Mouse (Mus musculus) thymus, postnatal 14 days (tissue): ENCODE measurements around the gene Gm10643.
A peak's percentile ranks its signal among the peaks of the same experiment; 100 is the strongest.

Experiments
- DNase-seq: peaks from one replicate; pipeline ENCODE4 v3.0.0; 2021

The Gm10643 gene

GRCm38 (mm10) chr8:84065037-84065436 is at the start of gene Gm10643:
Gene Gm10643, minus strand, starts transcription at chr8:84065137.
- DNase-seq: no peak

- no peak for DNase-seq
Observed at GRCm38 (mm10) chr8:84106216-84107040, 41.5 kb upstream of the Gm10643 start.

GRCm38 (mm10) chr8:84105676-84106075 is 40.7 kb upstream of the Gm10643 start:
- no peak for DNase-seq

GRCm38 (mm10) chr8:84104697-84105609 is 40.0 kb upstream of the Gm10643 start, which contains the start of gene Dcaf15:
Gene Dcaf15, minus strand, starts transcription at chr8:84104768.
- DNase-seq: peak; percentile 99

- DNase-seq: peak; percentile 91
Observed at GRCm38 (mm10) chr8:84104221-84104620, 39.3 kb upstream of the Gm10643 start.

- no peak for DNase-seq
Observed at GRCm38 (mm10) chr8:84103601-84104000, 38.7 kb upstream of the Gm10643 start.

GRCm38 (mm10) chr8:84101476-84102270 is 36.7 kb upstream of the Gm10643 start:
- DNase-seq: no peak

GRCm38 (mm10) chr8:84098376-84098775 is 33.4 kb upstream of the Gm10643 start:
- no peak for DNase-seq

GRCm38 (mm10) chr8:84096061-84096460 is 31.1 kb upstream of the Gm10643 start:
- no peak for DNase-seq

GRCm38 (mm10) chr8:84090585-84090984 is 25.6 kb upstream of the Gm10643 start:
- no peak for DNase-seq

GRCm38 (mm10) chr8:84089277-84089676 is 24.3 kb upstream of the Gm10643 start:
- no peak for DNase-seq

- no peak for DNase-seq
Observed at GRCm38 (mm10) chr8:84087821-84088220, 22.9 kb upstream of the Gm10643 start.

- no peak for DNase-seq
Observed at GRCm38 (mm10) chr8:84087156-84087555, 22.2 kb upstream of the Gm10643 start.

- no peak for DNase-seq
Observed at GRCm38 (mm10) chr8:84084341-84085115, 19.6 kb upstream of the Gm10643 start.

- DNase-seq: no peak
Observed at GRCm38 (mm10) chr8:84083829-84084241, 18.9 kb upstream of the Gm10643 start.

GRCm38 (mm10) chr8:84079206-84079605 is 14.3 kb upstream of the Gm10643 start:
- no peak for DNase-seq

- no peak for DNase-seq
Observed at GRCm38 (mm10) chr8:84076849-84077248, 11.9 kb upstream of the Gm10643 start.

- DNase-seq: no peak
Observed at GRCm38 (mm10) chr8:84076412-84076811, 11.5 kb upstream of the Gm10643 start.

- DNase-seq: peak; percentile 27
Observed at GRCm38 (mm10) chr8:84073230-84073976, 8.5 kb upstream of the Gm10643 start.

GRCm38 (mm10) chr8:84072321-84072720 is 7.4 kb upstream of the Gm10643 start:
- no peak for DNase-seq

- DNase-seq: no peak
Observed at GRCm38 (mm10) chr8:84071921-84072320, 7.0 kb upstream of the Gm10643 start.
